Mouse (Mus musculus) kidney, adult 18-20 months (tissue): ENCODE results near the gene Il20ra.

Source experiments
- DNase-seq: peaks from one replicate; pipeline ENCODE4 v3.0.0; 2021

The Il20ra gene

DNA sequence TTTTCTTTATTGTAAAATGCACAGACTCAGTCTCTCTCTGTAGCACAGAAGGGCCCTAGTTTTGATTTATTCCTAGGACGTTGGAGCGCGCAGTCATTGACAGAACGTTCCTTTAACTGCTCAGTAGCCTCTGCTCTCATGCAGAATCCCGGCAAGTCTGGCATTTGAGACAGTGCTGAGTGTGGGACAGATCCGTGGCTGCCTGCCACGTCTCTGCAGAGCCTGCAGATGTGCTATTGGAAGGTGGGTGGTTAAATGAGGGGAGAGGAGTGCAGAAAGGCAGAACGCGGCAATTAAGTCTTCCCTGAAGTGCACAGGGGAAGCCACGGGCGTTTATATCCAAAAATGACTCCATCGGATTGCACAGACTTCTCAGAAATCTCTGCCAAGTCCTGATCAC is 66.7 kb downstream of the Il20ra start:
- no peak for DNase-seq

DNA sequence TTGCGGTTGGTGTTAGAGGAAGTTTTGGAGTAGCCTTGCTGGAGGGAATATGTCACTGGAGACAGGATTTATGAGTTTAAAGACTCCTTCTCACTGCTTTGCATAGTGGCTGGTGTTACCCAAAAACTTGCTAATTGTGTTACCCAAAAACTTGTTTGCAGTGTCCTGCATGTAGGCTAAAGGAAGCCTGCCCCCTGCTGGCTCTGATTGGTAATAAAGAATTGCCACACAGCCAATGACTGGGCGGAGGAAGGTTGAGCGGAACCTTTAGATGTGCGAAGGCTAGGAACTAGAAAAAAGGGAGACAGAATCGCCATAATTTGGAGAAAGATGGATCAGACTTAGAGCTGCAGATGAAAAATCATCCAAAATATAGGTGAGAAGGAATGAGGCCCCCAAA is 69.0 kb downstream of the Il20ra start:
- peak; percentile 30 for DNase-seq

DNA sequence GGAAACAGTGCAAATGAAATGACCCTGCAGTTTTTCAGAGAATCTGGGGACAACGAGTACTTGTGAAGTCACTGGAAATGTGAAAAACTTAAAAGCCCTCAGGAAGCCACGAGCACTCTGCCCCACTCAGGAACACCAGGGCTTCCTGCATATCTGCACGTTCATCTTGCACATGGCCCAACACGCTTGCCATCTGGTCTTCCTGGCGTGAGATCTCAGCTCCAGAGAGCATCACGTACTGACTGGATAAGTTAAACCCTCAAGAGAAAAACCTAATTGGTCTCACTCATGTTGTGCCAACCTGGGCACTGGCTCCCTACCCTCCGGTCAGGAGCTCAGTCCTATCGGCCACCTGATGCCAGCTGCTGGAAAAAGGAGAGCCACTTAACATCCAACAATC is 82.6 kb downstream of the Il20ra start:
- DNase-seq = no peak

DNA sequence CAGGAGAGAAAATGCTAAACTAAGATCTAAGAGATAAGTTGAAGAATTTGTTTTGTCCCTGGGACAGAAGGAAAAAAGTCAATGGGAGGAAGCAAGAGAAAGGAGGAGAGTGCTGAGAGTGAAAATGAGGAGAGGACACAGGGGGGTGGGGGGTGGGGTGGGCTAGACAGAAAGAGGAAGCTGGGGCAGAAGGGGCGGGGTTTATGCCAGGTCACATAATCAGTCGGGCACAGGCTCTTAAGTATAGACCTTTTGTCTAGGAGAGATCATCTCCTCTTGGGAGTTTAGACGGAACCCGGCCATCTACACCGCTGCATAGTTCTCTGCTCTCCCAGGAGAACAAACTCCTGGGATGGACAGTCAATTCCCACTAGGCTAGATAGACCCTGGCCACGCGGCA is 90.6 kb downstream of the Il20ra start:
- DNase-seq = no peak

DNA sequence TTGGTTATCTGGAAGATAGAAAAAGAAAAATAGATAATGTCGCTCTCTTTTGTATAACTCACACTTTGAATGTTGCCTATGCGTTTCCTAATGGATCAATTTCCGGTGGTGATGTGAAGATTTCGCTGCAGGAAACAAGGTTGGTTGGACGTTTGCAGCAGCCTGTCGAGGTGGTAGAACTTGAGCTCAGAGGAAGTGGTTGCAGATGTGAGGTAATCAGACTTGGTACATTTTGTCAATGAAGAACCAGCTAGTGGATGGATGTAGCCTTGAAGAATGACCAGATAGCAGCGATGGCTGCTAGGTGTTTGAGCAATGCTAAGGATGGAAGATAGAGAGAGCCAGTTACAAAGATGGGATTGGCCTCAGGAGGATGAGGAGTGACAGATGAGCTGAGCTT is 92.4 kb downstream of the Il20ra start:
- DNase-seq = no peak
